Mouse (Mus musculus) kidney, adult 2 months (tissue): ENCODE measurements at regions not wholly inside any gene's neighbourhood (a gene's known extent, or its start where the extent isn't known, plus 50 kb on each side); places are given as distances from the start of the nearest gene placed in this dataset.

Experiments
- CTCF ChIP-seq: fragments of 200-500 bp; conservative IDR thresholded peaks from 2 replicates; pipeline ENCODE4 v1.5.1; 2011; ENCODE audit warnings: low read depth, mild to moderate bottlenecking, control low read depth, low read length, moderate library complexity, mixed read lengths; ENCODE audit not compliant: insufficient read depth, insufficient read length
- POLR2A ChIP-seq: fragments of 200-500 bp; IDR thresholded peaks from one replicate; pipeline ENCODE4 v1.6.1; 2011; ENCODE audit warnings: low read depth, low read length, control low read depth

- no peak for TF ChIP-seq CTCF
- TF ChIP-seq POLR2A = no peak
Observed at GRCm38 (mm10) chr6:98486626-98487025, 144.1 kb upstream of the Gm765 start.
